9 mouse cellular contexts compared by ENCODE assay signal in the genomic region with DNA sequence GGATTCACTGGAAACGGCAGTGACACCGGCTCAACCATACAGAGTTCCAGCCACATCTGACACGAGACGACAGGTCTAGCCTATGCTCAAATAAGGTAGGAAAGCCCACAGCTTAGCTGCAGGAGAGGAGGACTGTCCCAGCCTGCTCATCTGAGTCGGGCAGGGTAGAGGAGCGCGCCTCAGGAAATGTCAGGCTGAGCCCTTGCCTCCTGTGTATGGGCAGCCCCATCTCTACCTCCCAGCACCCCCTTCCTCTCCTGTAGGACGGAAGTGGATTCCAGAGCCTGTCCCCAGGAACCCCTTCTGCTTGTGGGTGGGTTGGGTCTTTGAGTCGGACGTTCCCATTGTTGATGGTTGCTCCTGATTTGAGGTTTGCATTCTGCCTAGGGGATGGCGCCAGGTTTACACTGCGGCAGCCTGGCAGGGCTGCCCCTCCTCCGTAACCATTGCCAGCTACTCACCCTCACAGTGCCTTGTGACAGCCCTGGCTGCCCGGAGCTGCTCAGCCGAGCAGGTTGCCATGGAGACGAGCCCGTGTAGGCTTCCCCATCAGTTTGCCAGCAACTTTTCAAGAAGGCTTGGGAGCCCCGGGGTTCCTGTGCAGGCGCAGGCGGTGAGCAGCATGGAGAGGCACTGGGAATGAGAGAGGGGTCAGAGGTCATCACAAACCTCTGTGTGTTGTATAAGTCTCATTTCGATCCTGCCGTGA. TPM values are rescaled to one million over a fixed set of nuclear protein-coding genes. Genes with fewer than 3 reads are reported as not detected.
DNase-seq lines count a peak whose midpoint lies in the region; ATAC-seq lines count a peak whose summit lies in the region.
"Had no signal": no experiment of that assay in that cellular context is flagged by ENCODE, and none has a peak within 500 bp of the region (broad histone marks: within the 10 kb centered on the region; RNA-seq: fewer than 3 reads in every experiment).

No protein-coding gene starts in this region.

- peak overlapping the region; percentile 42 for H3K4me2 ChIP-seq in midbrain, embryonic 13.5 days (replicated peaks)

- H3K9me3 ChIP-seq in midbrain, embryonic 13.5 days, result no peaks in the 10 kb centered on the region

- H3K4me3 ChIP-seq in midbrain, embryonic 13.5 days (replicated peaks), result no peak overlapping the region
- H3K4me3 ChIP-seq: erythroblast, embryonic 14.5 days had no signal

- H3K4me1 ChIP-seq in midbrain, embryonic 13.5 days (replicated peaks), result peaks cover 61% of the 10 kb centered on the region

- H3K27ac ChIP-seq in midbrain, embryonic 13.5 days, result peak overlapping the region; percentile 88

- H3K9ac ChIP-seq in midbrain, embryonic 13.5 days (replicated peaks), result 0 out of 2 replicates have a peak overlapping the region, but pooled peaks have one; percentile 19

- peak; percentile 93 for ATAC-seq in midbrain, embryonic 13.5 days
- no peak for ATAC-seq in inflammation-experienced regulatory T-cells, adult 6 months

- peaks cover 22% of the 10 kb centered on the region for H3K27me3 ChIP-seq in midbrain, embryonic 13.5 days

- H3K36me3 ChIP-seq in midbrain, embryonic 13.5 days, result no peaks in the 10 kb centered on the region

- 12% methylated on average over 22 of the region's 22 CpGs for WGBS in midbrain, embryonic 13.5 days

- peak; percentile 53 for DNase-seq in adrenal gland, postnatal 10 days
- no peak for DNase-seq in adrenal gland, adult 8-10 months
- peak; percentile 88 to 90 for DNase-seq in cerebellum, postnatal 14 days
- DNase-seq in frontal cortex, postnatal 14 days (ENCODE audit: low spot score in 2 of 2), result peak; percentile 75 to 76
- peak; percentile 78 to 83 for DNase-seq in layer of hippocampus, adult 8-10 months (ENCODE audit: low spot score in 2 of 2)
- peak; percentile 16 for DNase-seq in testis, postnatal 14 days (ENCODE audit: low spot score)

RNA-seq across cellular contexts. Expression of gene Gm11733, which starts 47.6 kb away (rescaled TPM):
- not detected for total RNA-seq in adrenal gland, postnatal 10 days (2021)
- not detected for total RNA-seq in adrenal gland, adult 8-10 months (2022)
- under 1 TPM in 1 of 4 experiments, not detected in 3; 0.23 TPM for total RNA-seq in layer of hippocampus, adult 8-10 months (2022)
- polyA plus RNA-seq in midbrain, embryonic 13.5 days (2015; fragmentation: Nextera tagmentation; extraction: Ambion mirVana), result not detected in 2 replicates
- polyA plus RNA-seq in inflammation-experienced regulatory T-cells, adult 6 months (2017; shearing (Covaris generic)), result not detected
- polyA plus RNA-seq: erythroblast, embryonic 14.5 days had no signal
